Mouse (Mus musculus) C2C12 (cell line): ENCODE data around the gene Dmd.
"Not testable (repeated sequence)": the region's sequence is repeated elsewhere in the genome, so short reads cannot be mapped to it uniquely, and the experiment has no call there.

Experiments used
- CEBPB ChIP-seq: IDR thresholded peaks from one replicate; pipeline ENCODE4 v1.6.1; 2011; ENCODE audit warnings: low read depth, mild to moderate bottlenecking, control low read depth, moderate library complexity
- CTCF ChIP-seq: IDR thresholded peaks from one replicate; pipeline ENCODE4 v1.5.1; 2011; ENCODE audit not compliant: control insufficient read depth, insufficient read depth, insufficient read length
- FOSL1 ChIP-seq: IDR thresholded peaks from one replicate; pipeline ENCODE4 v1.8.0; 2011; ENCODE audit warnings: mild to moderate bottlenecking, low read length; ENCODE audit not compliant: poor library complexity, insufficient read depth, severe bottlenecking
- MAX ChIP-seq: IDR thresholded peaks from one replicate; pipeline ENCODE4 v1.6.1; 2011; ENCODE audit warnings: mild to moderate bottlenecking, control low read depth
- MYOD1 ChIP-seq: IDR thresholded peaks from one replicate; pipeline ENCODE4 v1.6.1; 2011; ENCODE audit warnings: low read depth; ENCODE audit not compliant: control insufficient read depth, insufficient read length
- MYOG ChIP-seq: IDR thresholded peaks from one replicate; pipeline ENCODE4 v1.6.1; 2011; ENCODE audit not compliant: control insufficient read depth, insufficient read length; ENCODE audit errors: extremely low read depth
- USF1 ChIP-seq: IDR thresholded peaks from one replicate; pipeline ENCODE4 v1.6.1; 2011; ENCODE audit warnings: low read depth, mild to moderate bottlenecking, control low read depth, moderate library complexity

GRCm38 (mm10) chrX:83867469-83867868, 918.8 kb downstream of the Dmd start:
- not testable (repeated sequence) for TF ChIP-seq CTCF, USF1, MYOG, CEBPB, MAX, MYOD1, FOSL1
